Mouse (Mus musculus) E14TG2a.4 (cell line): Measurements from ENCODE around the gene Vmn2r17.

Experiments
- H3K27me3 ChIP-seq: 2 replicates; pipeline ENCODE4 v1.6.1; 2014; ENCODE audit warnings: low read length, control low read depth; ENCODE audit not compliant: insufficient read depth
- H3K36me3 ChIP-seq: 2 replicates; pipeline ENCODE4 v1.6.1; 2014; ENCODE audit warnings: low read length, control low read depth; ENCODE audit not compliant: insufficient read depth
- H3K4me1 ChIP-seq: replicated peaks from 2 replicates; pipeline ENCODE4 v1.6.1; 2014; ENCODE audit warnings: low read depth, low read length, control low read depth
- H3K4me3 ChIP-seq: replicated peaks from 2 replicates; pipeline ENCODE4 v1.5.1; 2014; ENCODE audit warnings: mild to moderate bottlenecking, low read length
- H3K9me3 ChIP-seq: 2 replicates; pipeline ENCODE4 v1.6.1; 2014; ENCODE audit warnings: low read length, control low read depth
- CTCF ChIP-seq: conservative IDR thresholded peaks from 2 replicates; pipeline ENCODE4 v1.5.1; 2014; ENCODE audit warnings: low read length
- NANOG ChIP-seq: IDR thresholded peaks from 2 replicates; pipeline ENCODE4 v1.6.1; 2014; ENCODE audit warnings: borderline replicate concordance, low read length, mixed read lengths
- POU5F1 ChIP-seq: IDR thresholded peaks from 2 replicates; pipeline ENCODE4 v1.6.1; 2014; ENCODE audit warnings: low read length, borderline replicate concordance

Vmn2r17 gene

GRCm38 (mm10) chr5:109419388-109419787 is at the start of gene Vmn2r17:
TSS of gene Vmn2r17 (plus strand) at chr5:109419688.
- no peak for TF ChIP-seq CTCF
- no peak for TF ChIP-seq NANOG
- no peak for TF ChIP-seq POU5F1
- Histone ChIP-seq H3K4me3 (no peak within 1 kb of the TSS), H3K27me3 (no peaks in the 10 kb centered on the region), H3K9me3 (peaks cover 3% of the 10 kb centered on the region; the same call in 1 of the 2 replicates), H3K36me3 (no peaks in the 10 kb centered on the region), H3K4me1 (no peaks in the 10 kb centered on the region)

GRCm38 (mm10) chr5:109466576-109467506 is 47.4 kb downstream of the Vmn2r17 start:
- peak overlapping the region; percentile 81 for H3K4me3 ChIP-seq
- no peaks in the 10 kb centered on the region for H3K27me3 ChIP-seq
- H3K4me1 ChIP-seq, result peaks cover 7% of the 10 kb centered on the region
- H3K9me3 ChIP-seq, result no peaks in the 10 kb centered on the region
- H3K36me3 ChIP-seq, result no peaks in the 10 kb centered on the region
- TF ChIP-seq POU5F1, result no peak
- TF ChIP-seq CTCF, result no peak
- no peak for TF ChIP-seq NANOG

GRCm38 (mm10) chr5:109506729-109507128 is 87.2 kb downstream of the Vmn2r17 start:
- Histone ChIP-seq H3K4me1 (no peaks in the 10 kb centered on the region), H3K36me3 (no peaks in the 10 kb centered on the region), H3K4me3 (no peak overlapping the region), H3K9me3 (no peaks in the 10 kb centered on the region), H3K27me3 (no peaks in the 10 kb centered on the region)
- TF ChIP-seq NANOG (no peak), POU5F1 (no peak), CTCF (peak; percentile 50)
